Mouse (Mus musculus): ENCODE results near the gene Ppp4c.
A peak's percentile ranks its signal among the peaks of the same experiment; 100 is the strongest.
"Not testable (repeated sequence)": the region's sequence is repeated elsewhere in the genome, so short reads cannot be mapped to it uniquely, and the experiment has no call there.

Ppp4c gene

GRCm38 (mm10) chr7:126779983-126780970 is 12.0 kb downstream of the Ppp4c start:
- DNase-seq, result peak; percentile 93

- not testable (repeated sequence) for DNase-seq
Observed at GRCm38 (mm10) chr7:126779101-126779500, 13.2 kb downstream of the Ppp4c start.

GRCm38 (mm10) chr7:126778147-126778546 is 14.1 kb downstream of the Ppp4c start:
- DNase-seq, result no peak

- no peak for DNase-seq
Observed at GRCm38 (mm10) chr7:126777476-126777875, 14.8 kb downstream of the Ppp4c start.

- peak; percentile 97 for DNase-seq
Observed at GRCm38 (mm10) chr7:126776598-126777057, 15.7 kb downstream of the Ppp4c start, which contains the start of gene Ypel3. TSS of gene Ypel3 (plus strand) at chr7:126776955.

- DNase-seq, result no peak
Observed at GRCm38 (mm10) chr7:126775978-126776234, 16.4 kb downstream of the Ppp4c start.

- DNase-seq, result no peak
Observed at GRCm38 (mm10) chr7:126775185-126775977, 16.9 kb downstream of the Ppp4c start.

- no peak for DNase-seq
Observed at GRCm38 (mm10) chr7:126774463-126774862, 17.8 kb downstream of the Ppp4c start.

- DNase-seq, result no peak
Observed at GRCm38 (mm10) chr7:126773351-126773750, 18.9 kb downstream of the Ppp4c start.

GRCm38 (mm10) chr7:126770784-126771183 is 21.5 kb downstream of the Ppp4c start:
- no peak for DNase-seq

GRCm38 (mm10) chr7:126767001-126767400 is 25.3 kb downstream of the Ppp4c start:
- DNase-seq, result no peak

GRCm38 (mm10) chr7:126766201-126766600 is 26.1 kb downstream of the Ppp4c start, which contains the start of gene Gdpd3:
TSS of gene Gdpd3 (plus strand) at chr7:126766334.
- no peak for DNase-seq

- no peak for DNase-seq
Observed at GRCm38 (mm10) chr7:126765540-126765939, 26.8 kb downstream of the Ppp4c start.

GRCm38 (mm10) chr7:126762471-126763008 is 29.8 kb downstream of the Ppp4c start:
- no peak for DNase-seq

- no peak for DNase-seq
Observed at GRCm38 (mm10) chr7:126761529-126762067, 30.7 kb downstream of the Ppp4c start.

- DNase-seq, result no peak
Observed at GRCm38 (mm10) chr7:126760956-126761355, 31.3 kb downstream of the Ppp4c start.

GRCm38 (mm10) chr7:126760391-126760802 is 31.9 kb downstream of the Ppp4c start:
- DNase-seq, result peak; percentile 97

- DNase-seq, result no peak
Observed at GRCm38 (mm10) chr7:126759672-126760390, 32.5 kb downstream of the Ppp4c start.

GRCm38 (mm10) chr7:126759050-126759671 is 33.1 kb downstream of the Ppp4c start, which contains the start of gene Mapk3:
TSS of gene Mapk3 (plus strand) at chr7:126759601.
- peak; percentile 94 for DNase-seq

GRCm38 (mm10) chr7:126758539-126758938 is 33.8 kb downstream of the Ppp4c start:
- no peak for DNase-seq

GRCm38 (mm10) chr7:126754866-126755265 is 37.4 kb downstream of the Ppp4c start:
- peak; percentile 93 for DNase-seq
